Mouse (Mus musculus) megakaryocyte progenitor cell, adult 5-6 weeks (primary cell): ENCODE data around the gene Ddx41. TPM values are rescaled to one million over a fixed set of nuclear protein-coding genes. Genes with fewer than 3 reads are reported as not detected.

ENCODE experiments used
- ATAC-seq: replicated peaks from 2 replicates; pipeline ENCODE4 v1.8.0; 2016; ENCODE audit warnings: mild to moderate bottlenecking, moderate TSS enrichment, inconsistent platforms; ENCODE audit not compliant: poor library complexity
- total RNA-seq, 2 experiments: library from RNA; stranded (forward) in 1 of 2; stranded (reverse) in 1 of 2; fragments of 157-497, 149-512 nt in 1 of 2; fragments of 200-1000 nt in 1 of 2; gene quantifications; 2 replicates each; pipeline versions ENCODE4 v1.2.3 to v1.2.4; 2015 to 2017

Gene Ddx41
- total RNA-seq, 2 experiments from 2014 or later, result 29.1 to 66.9 TPM

DNA sequence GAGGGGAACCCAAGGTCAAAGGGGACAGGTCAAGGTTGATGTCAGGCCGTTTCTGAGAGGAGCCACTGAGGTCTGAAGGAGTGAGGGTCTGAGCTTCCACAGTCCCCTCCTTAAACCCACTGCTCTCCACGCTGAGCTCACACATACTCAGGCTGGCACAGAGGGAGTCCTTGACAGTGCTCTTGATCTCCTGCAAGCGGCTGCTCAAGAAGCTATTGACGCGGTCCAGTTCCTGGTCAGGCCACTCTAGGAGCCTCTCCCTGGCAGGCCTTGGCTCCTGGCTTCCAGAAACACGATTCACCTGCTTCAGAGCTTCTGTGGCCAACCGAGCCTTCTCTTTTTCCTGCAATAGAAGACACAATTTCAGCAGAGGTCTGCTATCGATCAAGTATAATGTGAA is 7.0 kb upstream of the Ddx41 start:
- no peak for ATAC-seq

DNA sequence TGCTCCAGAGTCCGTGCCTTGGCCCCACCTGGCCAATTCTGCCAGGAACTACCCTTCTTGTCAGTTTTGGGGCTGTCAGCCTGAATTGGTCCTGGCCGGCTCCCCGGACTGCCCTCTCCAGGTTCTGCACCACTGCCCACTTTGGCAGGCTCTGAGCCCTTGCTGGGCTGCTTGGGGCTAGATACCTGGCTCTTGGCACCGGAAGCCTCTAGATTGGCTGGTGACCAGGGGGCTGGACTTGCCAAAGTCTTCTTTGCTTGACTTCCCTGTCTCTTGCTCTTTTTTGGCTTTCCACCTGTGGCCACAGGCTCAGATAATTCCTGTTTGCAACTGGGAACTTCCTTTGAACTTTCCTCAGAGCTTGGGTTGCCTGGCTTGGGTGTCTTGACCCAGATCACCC is 6.4 kb upstream of the Ddx41 start:
- ATAC-seq, result no peak

DNA sequence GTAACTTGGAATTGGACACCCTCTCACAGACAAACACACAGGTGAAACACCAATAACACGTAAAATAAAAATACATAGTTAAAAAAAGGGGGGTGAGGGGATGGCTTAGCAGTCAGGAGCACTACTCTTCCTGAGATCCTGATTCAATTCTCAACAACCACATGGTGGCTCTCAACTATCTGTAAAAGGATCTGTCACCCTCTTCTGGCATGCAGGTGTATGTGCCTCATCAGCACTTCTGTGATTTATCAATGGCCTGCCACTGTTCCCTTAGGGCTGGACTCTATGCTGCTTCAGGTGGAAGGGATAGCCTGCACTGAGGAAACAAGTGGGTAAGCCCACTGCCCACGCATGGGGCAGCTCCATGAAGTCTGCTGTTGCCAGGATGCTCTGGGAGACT is 4.5 kb upstream of the Ddx41 start:
- no peak for ATAC-seq

DNA sequence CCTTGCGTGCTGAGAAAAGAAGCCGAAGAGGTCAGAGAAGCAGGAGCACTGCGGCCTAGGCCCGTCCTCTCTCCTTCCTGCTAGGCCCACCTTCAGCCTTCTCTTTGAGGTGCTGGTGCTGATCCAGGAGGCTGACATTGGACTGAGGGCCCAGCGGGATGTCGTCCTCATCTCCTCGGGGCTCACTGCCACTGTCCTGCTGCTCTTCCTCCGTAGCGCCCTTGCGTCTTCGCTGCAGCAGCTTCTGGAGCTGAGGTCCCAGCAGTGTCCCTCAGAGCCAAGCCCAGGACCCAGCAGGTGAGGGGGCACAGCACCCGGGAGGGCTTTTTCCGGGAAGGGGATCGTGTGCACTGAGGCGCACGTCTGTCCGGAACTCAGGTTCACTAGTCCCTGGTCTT is 663 bp downstream of the Ddx41 start:
- no peak for ATAC-seq

DNA sequence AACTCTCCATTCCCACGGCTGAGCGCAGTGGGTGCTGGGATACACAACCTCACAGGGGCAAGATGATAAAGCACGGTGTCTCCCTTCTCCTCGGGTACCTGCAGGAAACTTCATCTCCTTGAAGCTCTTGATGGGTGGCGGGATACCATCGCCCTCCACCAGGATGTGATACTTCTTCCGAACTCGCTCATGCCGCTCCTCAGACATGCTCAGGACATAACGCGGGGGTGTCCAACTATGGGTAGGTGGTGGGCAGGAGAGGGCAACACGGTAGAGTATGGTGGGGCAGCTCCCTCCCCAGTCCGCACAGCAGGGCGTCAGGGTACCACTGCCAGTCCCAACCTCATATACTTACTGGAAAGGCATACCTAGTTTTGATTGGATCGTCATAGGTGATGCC is 1.3 kb downstream of the Ddx41 start:
- ATAC-seq, result no peak

DNA sequence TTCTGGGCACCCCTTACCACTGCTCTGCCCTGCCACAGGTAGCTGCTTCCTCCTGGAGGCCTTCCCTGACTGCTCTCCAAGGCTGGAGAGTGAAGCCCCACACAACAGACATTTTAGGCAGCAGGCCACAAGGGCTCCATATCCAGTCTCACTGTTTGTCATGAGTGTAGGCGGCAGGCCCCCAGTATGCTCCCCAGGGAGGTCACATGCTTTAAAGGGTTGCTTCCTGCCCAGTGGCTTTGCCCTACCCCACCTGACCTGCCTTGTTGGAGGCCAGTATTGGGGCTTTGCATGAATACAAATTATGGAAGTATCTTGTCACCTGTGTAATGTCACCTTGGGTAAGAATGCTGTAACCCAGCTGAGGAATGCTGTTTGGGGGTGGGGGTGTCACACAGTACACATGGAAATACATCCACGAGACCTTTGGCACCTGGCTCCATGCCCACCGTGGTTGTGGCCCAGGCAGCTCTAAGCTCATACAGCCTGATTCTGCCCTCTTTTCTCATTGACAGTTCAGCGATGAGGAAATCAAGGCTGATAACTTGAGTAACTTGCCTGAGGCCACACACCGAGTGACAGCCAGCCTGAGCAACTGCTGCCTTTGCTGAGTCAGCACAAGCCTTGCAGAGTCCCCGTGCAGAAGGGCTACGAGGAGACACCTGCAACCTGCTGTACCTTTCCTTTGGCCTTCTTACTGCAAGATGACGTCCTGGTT is 7.1 kb downstream of the Ddx41 start, which contains the start of gene Dok3:
Dok3 (minus strand) TSS at position 99 of the 718 bp plus-strand sequence.
- ATAC-seq, result peak; percentile 45

DNA sequence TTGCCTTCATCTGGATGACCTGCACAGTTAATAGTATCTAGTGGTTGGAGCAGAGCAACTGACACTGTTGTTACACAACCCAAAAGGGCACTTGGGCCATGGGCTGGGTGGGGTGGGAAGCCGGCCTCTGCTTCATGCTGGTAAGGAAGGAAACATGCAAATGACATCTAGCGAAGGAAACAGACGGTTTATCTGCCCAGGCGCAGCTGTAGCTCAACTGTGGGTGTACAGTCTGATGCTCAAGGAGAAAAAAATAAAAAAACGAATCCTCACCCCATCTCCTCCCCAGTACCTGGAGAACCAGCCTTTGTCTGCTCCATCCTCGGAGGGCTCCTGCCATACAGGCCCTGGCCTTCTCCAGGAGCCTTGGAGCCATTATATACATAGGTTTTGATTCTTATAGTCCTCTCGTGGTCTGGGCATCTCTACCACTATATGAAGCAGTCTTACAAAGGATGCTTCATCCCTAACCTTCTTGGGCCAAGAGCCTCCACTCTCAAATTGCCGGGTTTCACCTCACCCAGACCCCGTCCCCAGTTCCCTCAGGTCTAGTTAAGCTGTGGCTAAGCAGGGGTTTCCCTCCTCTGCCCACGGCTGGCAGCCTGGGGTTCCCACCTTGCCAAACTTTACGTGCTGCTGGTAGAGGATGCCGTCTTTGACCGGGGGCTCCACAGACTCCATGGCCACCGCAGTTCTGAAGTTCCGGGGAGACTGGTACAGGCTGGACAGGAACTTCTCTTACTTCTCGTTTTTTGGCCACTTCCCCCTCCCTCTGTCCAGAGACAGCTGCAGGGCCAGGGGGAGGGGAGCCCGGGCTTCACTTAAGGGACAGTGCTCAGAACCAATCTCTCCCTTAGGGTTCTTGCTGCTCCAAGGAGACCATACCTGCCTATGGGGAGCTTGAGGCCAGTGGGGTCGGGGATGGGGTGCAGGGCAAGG is 8.4 kb downstream of the Ddx41 start:
- ATAC-seq, result peak; percentile 63

DNA sequence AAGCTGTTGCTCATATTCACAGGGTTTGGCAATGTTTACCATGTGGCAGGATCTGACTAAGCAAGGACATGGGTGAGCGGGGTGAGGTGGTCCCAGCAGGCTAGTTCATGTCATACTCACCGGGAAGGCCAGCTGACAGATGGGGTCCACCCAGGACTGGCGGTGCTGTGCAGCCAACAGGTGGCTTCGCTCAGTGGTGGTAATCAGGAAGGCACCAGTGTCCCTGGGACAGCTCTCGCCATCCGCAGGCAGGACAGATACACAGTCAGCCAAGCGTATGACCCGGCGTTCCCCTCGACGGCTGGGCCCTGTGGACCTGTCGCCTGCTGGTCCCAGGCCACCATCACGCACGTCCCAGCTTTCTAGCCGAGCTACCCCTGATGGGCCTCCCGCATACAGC is 9.2 kb downstream of the Ddx41 start:
- no peak for ATAC-seq

DNA sequence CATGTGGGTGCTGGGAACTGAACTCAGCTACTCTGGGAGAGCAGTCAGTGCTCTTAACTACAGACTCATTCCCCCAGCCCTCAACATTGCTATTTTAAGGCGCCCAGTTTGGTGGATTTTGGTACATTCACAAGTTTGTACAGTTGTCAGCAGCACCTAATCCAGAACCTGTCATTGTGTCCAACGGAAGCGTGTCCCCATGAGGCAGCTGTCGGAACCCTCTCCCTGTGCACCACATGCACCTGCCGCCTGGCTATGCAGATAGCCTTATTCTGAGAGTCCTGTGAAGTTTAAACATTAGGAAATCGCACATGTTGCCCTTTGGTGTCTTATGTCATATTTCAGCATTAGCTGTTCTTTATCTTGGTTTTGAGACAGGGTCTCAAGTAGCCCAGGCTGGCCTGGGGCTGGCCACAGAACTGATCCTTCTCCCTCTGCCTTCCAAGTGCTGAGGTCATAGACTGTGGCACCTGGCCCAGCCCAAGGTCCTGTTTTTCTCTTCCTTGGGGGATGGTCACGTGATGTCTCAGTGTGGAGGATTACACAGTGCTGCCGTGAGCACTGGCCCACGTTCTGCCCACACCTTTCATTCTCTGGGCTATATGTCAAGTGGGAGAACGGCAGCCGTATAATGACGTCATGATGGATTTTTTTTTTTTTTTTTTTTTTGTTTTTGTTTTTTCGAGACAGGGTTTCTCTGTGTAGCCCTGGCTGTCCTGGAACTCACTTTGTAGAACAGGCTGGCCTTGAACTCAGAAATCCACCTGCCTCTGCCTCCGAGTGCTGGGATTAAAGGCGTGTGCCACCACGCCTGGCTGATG is 10.5 kb downstream of the Ddx41 start:
- peak; percentile 15 for ATAC-seq

DNA sequence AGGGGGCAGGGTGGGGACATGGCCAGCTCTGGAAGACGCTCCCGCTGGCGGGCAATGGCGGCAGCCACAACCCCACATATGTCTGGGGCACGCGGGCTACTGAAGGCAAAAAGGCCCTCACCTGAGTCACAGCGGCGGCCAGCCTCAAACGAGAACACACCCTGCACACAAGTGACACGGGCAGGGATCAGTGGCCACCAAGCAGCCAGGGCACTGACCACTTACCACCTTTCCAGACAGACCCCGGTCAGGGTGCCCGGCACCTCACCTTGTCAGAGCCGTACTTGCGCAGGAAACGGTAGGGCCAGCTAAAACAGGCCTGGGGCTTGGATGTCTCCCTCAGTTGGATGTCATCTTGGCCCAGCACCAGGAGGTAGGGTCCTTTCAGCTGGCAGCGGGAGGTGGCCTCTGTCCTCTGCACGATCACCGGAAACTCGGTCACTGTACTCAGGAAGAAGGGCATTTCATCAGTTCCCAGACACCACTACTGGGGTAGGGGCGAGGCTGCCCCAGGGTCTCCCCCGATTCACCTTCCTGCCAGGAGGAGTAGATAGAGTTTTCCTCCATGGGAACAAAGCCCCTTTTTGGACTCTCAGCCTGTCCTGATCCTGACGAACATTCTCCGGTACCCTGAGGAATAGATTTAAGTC is 12.4 kb downstream of the Ddx41 start:
- no peak for ATAC-seq

DNA sequence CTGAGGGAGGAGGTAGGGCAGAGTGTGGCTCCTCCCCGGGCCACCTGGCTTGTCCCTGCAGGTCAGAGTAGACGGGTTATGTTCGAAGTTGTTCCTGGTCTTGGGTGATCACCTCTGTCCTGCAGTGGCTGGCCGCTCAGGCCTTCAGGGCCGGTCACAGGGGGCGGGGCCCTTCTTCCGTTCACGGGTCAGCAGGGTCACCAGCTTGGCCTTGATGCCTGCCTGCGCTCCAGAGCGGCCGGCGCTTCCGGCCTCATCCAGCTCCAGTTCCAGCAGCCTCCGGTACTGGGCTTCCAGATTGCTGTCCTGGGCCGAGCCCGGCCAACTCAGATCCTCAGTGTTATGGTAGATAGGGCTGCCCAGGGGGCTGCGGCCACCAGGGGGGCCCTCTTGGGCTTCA is 13.2 kb downstream of the Ddx41 start:
- ATAC-seq, result no peak

DNA sequence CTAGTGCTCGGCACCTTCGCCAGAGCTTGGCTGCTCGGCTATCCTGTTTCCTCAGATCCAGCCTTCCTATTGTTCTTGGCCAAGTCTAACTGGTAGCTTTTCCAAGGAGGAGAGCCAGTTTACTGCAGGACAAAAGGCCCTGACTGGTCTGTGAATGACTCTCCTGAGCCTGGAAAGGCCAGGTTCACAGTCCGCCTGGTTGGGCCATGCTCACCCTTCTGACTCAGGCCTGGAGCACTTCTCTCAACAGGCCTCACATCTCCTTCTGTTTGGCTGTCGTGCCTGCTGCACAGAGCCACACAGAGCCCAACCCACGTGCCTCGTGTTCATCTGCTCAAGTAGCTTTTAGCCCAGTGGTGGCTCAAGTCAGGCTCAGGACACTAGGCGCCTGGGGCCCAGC is 13.7 kb downstream of the Ddx41 start:
- no peak for ATAC-seq

DNA sequence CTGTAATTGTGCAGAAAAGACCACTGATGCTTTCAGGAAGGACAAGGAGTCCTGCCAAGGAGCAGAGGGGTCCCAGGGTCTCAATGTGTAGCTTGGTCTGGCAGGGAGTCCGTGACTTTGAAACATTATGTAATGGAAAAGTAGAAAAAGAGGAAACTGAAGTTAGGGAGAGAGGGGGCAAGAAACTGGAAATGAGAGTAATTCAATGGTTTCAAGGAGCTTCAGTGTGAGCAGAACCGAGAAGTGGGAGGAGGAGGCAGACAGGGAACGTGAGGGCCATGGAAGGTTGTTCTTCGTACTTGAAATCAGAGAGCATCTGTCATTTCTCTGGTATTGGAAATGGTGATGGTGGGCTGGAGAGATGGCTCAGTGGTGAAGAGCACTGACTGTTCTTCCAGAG is 16.9 kb downstream of the Ddx41 start:
- ATAC-seq, result peak; percentile 58

DNA sequence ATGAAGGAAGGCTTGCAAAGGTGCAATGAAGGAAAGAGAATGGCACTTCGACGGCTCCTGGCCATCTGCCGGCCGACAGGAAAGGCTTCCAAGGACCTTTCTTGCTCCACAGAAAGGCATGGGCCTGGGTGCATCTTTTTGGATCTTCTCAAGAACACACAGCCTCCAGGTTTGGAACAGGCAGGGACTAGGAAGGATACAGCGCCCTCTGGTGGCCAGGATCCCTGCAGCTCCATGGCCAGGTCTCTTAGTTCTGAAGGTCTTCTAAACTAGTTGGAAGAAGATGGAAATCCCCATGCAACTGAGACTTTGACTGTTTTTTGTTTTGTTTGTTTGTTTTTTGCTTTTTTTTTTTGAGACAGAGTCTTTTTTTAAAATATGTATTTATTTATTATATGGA is 19.5 kb downstream of the Ddx41 start:
- ATAC-seq, result peak; percentile 59

DNA sequence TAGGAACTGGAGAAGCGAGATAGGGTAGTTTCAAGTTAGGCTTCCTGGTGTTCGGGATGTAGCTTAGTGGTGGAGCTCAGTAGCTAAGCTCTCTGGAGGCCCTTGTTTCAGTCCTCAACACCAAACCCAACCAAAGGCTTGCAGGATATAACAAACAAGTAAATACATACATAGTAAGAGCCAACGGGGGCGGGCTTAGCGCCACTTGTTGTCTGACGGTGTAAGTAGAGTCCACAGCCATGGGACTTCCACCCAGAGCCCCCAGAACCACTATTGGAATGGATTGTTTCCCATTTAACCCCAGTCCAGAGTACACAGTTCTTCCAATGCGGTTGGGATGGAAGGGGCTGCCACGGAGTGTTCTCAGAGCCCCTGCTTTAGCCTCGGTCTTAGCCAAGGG is 22.6 kb downstream of the Ddx41 start:
- no peak for ATAC-seq

DNA sequence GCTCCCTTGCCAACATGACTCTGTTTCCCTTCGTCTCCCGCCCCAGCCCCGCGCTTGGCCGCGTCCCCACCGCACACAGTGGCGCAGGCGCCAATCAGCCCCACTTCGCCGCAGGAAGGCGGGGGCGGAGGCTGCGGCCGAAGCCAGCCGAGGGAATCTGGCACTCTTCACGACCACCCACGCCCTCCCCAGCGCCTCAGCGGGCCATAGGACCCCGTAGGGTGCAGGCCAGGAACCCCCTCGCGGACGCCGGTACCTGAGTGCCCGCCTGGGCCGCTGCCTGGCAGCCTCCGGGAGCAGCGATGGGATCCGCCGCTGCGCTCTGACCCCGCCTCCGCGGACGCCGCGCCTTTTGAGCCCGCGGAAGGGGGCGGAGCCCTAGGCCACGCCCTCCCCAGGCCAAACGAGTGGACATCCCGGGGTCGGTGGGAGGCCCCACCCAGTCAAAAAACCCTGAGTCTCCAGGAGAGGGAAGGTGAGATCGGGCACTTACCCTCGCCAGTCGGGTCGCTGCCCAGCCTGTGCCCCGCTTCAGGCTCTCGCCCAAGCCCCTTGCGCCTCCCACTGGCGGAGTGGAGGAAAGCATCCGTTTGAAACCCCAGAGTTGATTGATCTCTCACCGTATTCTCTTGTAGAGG is 23.2 kb downstream of the Ddx41 start, which contains the start of gene Pdlim7:
Pdlim7 (minus strand) TSS at position 566 of the 638 bp plus-strand sequence.
- peak; percentile 59 for ATAC-seq

DNA sequence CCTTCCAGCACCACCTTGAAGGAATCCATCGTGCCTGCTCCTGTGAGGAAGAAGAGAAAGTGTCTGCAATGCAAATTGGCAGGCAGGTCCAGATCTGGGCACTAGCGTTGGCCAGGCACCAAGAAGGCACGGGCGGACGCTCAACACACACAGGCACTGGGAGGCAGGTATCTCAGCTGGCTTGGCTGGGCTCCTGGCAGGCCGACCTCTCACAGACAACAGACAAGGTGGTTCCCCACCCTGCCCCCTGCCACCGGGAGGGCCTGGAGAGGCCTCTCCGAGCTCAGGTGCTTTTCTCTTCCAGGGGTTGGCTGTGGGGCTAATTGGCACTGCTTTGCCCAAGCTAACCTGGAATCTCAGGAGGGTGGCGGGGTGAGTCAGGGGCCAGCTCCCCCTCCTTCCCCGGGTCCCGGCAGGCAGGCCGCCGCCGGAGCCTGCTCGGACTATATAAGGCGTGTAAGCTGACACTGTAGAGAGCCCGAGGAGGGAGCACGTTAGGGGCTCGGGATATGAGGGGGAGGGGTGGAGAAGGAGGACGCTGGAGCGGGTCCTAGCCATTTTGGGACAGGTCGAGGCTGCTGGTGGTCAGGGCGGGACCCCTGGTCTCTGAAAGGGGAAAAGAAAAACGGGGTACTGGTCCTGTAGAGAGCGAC is 24.0 kb downstream of the Ddx41 start:
- no peak for ATAC-seq

DNA sequence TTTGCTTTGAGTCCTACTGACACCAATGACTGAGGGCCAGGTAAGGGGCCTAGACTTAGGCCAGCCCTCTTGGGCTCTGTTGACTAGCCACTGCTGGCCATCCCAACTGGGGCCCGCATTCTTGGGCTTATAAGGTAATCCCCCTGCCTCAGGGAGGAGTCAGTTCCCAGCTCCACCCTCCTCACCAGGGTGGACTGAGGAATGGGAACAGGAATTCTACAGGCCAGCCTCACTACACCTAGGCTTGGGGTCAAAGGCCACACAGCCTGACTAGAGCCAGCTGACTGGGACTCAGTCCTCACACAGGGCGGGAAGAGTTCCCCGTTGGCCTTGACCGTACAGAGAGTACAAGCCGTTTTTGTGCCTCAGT is 25.0 kb downstream of the Ddx41 start:
- ATAC-seq, result no peak

DNA sequence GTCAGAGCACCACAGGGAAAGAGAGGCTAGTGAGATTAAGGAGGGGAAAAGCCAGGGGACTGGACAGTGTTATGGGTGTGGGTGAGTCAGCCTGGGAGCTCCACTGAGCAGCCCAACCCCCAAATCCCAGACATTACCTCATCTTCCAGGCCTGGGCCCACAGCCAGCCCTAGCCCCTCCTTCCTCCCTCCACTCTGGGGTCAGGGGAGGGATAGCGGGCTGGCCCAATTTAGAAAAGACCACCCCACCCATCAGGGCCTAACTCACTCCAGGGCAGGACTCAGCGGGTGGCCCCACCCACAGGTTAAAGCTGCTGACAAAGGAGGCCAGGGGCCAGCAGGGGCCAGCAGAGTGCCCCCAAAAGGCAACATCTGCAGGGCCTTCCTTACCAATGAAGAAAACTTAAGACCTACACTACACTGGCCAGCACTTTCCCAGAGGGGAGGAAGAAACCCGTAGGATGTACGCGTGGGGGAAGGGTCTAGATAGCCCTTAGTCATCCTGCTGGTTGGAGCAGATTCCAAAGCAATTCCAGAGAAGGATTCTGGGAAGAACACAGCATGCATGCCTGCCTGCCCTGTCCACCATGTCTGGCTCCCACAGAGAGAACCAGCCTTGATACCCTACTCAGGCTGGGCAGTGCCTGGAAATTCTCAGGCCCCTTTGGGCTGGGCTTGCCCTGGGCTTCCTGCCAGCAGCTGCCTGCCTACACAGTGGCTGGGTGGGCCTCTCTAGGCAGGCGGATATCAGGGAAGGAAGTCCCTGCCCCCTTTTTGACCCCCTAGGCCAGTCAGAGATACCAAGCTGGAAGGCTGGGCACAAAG is 25.6 kb downstream of the Ddx41 start:
- ATAC-seq, result peak; percentile 27
